Mouse (Mus musculus) kidney, adult 2 months (tissue): ENCODE measurements at regions not wholly inside any gene's neighbourhood (a gene's known extent, or its start where the extent isn't known, plus 50 kb on each side); places are given as distances from the start of the nearest gene placed in this dataset.

Experiments used
- CTCF ChIP-seq: fragments of 200-500 bp; conservative IDR thresholded peaks from 2 replicates; pipeline ENCODE4 v1.5.1; 2011; ENCODE audit warnings: low read depth, mild to moderate bottlenecking, control low read depth, low read length, moderate library complexity, mixed read lengths; ENCODE audit not compliant: insufficient read depth, insufficient read length
- POLR2A ChIP-seq: fragments of 200-500 bp; IDR thresholded peaks from one replicate; pipeline ENCODE4 v1.6.1; 2011; ENCODE audit warnings: low read depth, low read length, control low read depth

DNA sequence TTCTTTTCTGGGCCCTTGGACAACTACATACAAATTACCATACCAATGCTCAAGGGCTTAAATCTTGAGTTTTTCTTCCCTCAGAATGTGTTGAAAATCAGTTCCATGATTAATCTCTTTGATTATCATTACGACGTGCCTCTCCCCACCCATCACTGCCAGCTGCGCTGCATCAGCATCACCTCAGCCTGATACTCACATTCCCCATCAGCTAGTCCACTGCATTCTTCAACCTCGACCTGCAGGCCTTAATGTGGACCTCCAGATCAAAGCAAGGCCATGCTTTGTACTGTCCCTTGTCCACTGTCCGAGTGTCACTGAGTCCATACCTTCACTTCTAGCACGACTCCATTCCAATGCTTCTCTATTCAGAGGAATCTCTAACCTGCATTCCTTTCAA is 50.3 kb upstream of the Arhgap11a start:
- TF ChIP-seq CTCF = no peak
- no peak for TF ChIP-seq POLR2A
